Mouse (Mus musculus) hindbrain, embryonic 11.5 days (tissue): Measurements from ENCODE around the gene Ms4a1. TPM values are rescaled to one million over a fixed set of nuclear protein-coding genes. Genes with fewer than 3 reads are reported as not detected.

Experiments used
- ATAC-seq: fragments of 200-750 bp; cut with Nextera tagmentation; 2 replicates; pipeline ENCODE4 v1.8.0; 2017; ENCODE audit warnings: mild to moderate bottlenecking, moderate TSS enrichment, moderate library complexity; ENCODE audit not compliant: low FRiP score
- DNase-seq: peaks from one replicate; pipeline ENCODE4 v3.0.0-alpha.2; 2015; ENCODE audit warnings: low spot score
- H3K27ac ChIP-seq: fragments of 300-500 bp; sonication (generic); 2 replicates; pipeline ENCODE4 v1.5.1; 2014; ENCODE audit warnings: mild to moderate bottlenecking, low read depth, low read length
- H3K27me3 ChIP-seq: fragments of 300-500 bp; sonication (generic); 2 replicates; pipeline ENCODE4 v1.6.1; 2014; ENCODE audit warnings: mild to moderate bottlenecking, low read length, moderate library complexity, mixed read lengths; ENCODE audit not compliant: control insufficient read depth, insufficient read depth
- H3K36me3 ChIP-seq: fragments of 300-500 bp; sonication (generic); 2 replicates; pipeline ENCODE4 v1.6.1; 2014; ENCODE audit warnings: mild to moderate bottlenecking, low read length, moderate library complexity, mixed read lengths; ENCODE audit not compliant: control insufficient read depth, insufficient read depth
- H3K4me1 ChIP-seq: fragments of 300-500 bp; sonication (generic); replicated peaks from 2 replicates; pipeline ENCODE4 v1.6.1; 2014; ENCODE audit warnings: low read length, mixed read lengths; ENCODE audit not compliant: control insufficient read depth, insufficient read depth
- H3K4me2 ChIP-seq: fragments of 300-500 bp; sonication (generic); replicated peaks from 2 replicates; pipeline ENCODE4 v1.6.1; 2014; ENCODE audit warnings: mild to moderate bottlenecking, low read depth, low read length
- H3K4me3 ChIP-seq: fragments of 300-500 bp; sonication (generic); 2 replicates; pipeline ENCODE4 v1.5.1; 2014; ENCODE audit warnings: low read depth, low read length
- H3K9ac ChIP-seq: fragments of 300-500 bp; sonication (generic); 2 replicates; pipeline ENCODE4 v1.6.1; 2014; ENCODE audit warnings: low read depth, low read length
- H3K9me3 ChIP-seq: fragments of 300-500 bp; sonication (generic); 2 replicates; pipeline ENCODE4 v1.6.1; 2016; ENCODE audit warnings: low read length; ENCODE audit not compliant: control insufficient read depth
- WGBS: fragments of 180-500 bp; shearing (Covaris S2); extraction: QIAGEN DNeasy Blood & Tissue Kit; methylation state at CpG from one replicate; pipeline ENCODE4 v1.1.7; 2014; 5-methylcytosine and 5-hydroxymethylcytosine counted together
- polyA plus RNA-seq: library from polyadenylated mRNA; unstranded; fragments of >200 nt; fragmentation: Nextera tagmentation; extraction: Ambion mirVana; gene quantifications from 2 replicates; pipeline ENCODE4 v1.2.1, GENCODE M21; 2014

Gene Ms4a1
- polyA plus RNA-seq, 1 experiment from 2014 or later: not detected

- Histone ChIP-seq H3K9ac (no peak overlapping the region), H3K4me3 (no peak overlapping the region), H3K27ac (no peak overlapping the region), H3K27me3 (no peaks in the 10 kb centered on the region), H3K4me2 (no peak overlapping the region), H3K4me1 (no peaks in the 10 kb centered on the region), H3K36me3 (no peaks in the 10 kb centered on the region), H3K9me3 (no peaks in the 10 kb centered on the region)
- DNase-seq: no peak
- 79% methylated on average over 5 of the region's 5 CpGs for WGBS
- ATAC-seq: no peak
Observed at GRCm38 (mm10) chr19:11234921-11235735, 30.9 kb downstream of the Ms4a1 start.

GRCm38 (mm10) chr19:11234244-11234643 is 31.8 kb downstream of the Ms4a1 start:
- DNase-seq (no peak), ATAC-seq (no peak)
- Histone ChIP-seq H3K27me3 (no peaks in the 10 kb centered on the region), H3K4me3 (no peak overlapping the region), H3K4me2 (no peak overlapping the region), H3K27ac (no peak overlapping the region), H3K4me1 (no peaks in the 10 kb centered on the region), H3K9ac (no peak overlapping the region), H3K36me3 (no peaks in the 10 kb centered on the region), H3K9me3 (no peaks in the 10 kb centered on the region)
- 84% methylated on average over 5 of the region's 5 CpGs for WGBS

- no peak within 1 kb of the TSS for H3K9ac ChIP-seq
- H3K4me2 ChIP-seq: no peak within 1 kb of the TSS
- WGBS: 83% methylated on average over 5 of the region's 5 CpGs
- no peak within 1 kb of the TSS for H3K4me3 ChIP-seq
- no peaks in the 10 kb centered on the region for H3K4me1 ChIP-seq
- ATAC-seq (no peak), DNase-seq (no peak)
- H3K27me3 ChIP-seq: no peaks in the 10 kb centered on the region
- no peak within 1 kb of the TSS for H3K27ac ChIP-seq
- no peaks in the 10 kb centered on the region for H3K9me3 ChIP-seq
- H3K36me3 ChIP-seq: no peaks in the 10 kb centered on the region
Observed at GRCm38 (mm10) chr19:11232348-11232747, 33.7 kb downstream of the Ms4a1 start, which contains the start of gene Ms4a12. Ms4a12 (minus strand) TSS chr19:11232448.

Other genes starting within 250 kb of the Ms4a1 start
- not detected in 2 replicates for gene Ms4a18, start 248.2 kb downstream of the Ms4a1 start, polyA plus RNA-seq
- not detected in 2 replicates for gene Ms4a8a, start 185.1 kb downstream of the Ms4a1 start, polyA plus RNA-seq
- not detected in 2 replicates for gene 1700017D01Rik, start 135.4 kb downstream of the Ms4a1 start, polyA plus RNA-seq
- gene 1700025F22Rik, start 100.9 kb downstream of the Ms4a1 start, polyA plus RNA-seq: not detected in 2 replicates
- not detected in 2 replicates for gene Ms4a13, start 69.5 kb downstream of the Ms4a1 start, polyA plus RNA-seq
- not detected in 2 replicates for gene Ms4a12, start 33.8 kb downstream of the Ms4a1 start, polyA plus RNA-seq
- not detected in 2 replicates for gene Ms4a5, start 17.6 kb upstream of the Ms4a1 start, polyA plus RNA-seq
- gene Ms4a14, start 48.2 kb upstream of the Ms4a1 start, polyA plus RNA-seq: 0.03 and 0.12 TPM in 2 replicates
- 1.7 and 1.9 TPM in 2 replicates for gene Ms4a7, start 69.9 kb upstream of the Ms4a1 start, polyA plus RNA-seq
- gene Ms4a4a, start 109.3 kb upstream of the Ms4a1 start, polyA plus RNA-seq: 0.98 and 2.8 TPM in 2 replicates
- not detected in 2 replicates for gene Ms4a4c, start 138.5 kb upstream of the Ms4a1 start, polyA plus RNA-seq
- not detected in 2 replicates for gene Ms4a4b, start 177.3 kb upstream of the Ms4a1 start, polyA plus RNA-seq
- gene Ms4a6c, start 203.1 kb upstream of the Ms4a1 start, polyA plus RNA-seq: 2.3 and 3.1 TPM in 2 replicates
- not detected in 2 replicates for gene Gm8369, start 219.7 kb upstream of the Ms4a1 start, polyA plus RNA-seq